20 mouse cellular contexts compared by ENCODE assay signal in the genomic region with DNA sequence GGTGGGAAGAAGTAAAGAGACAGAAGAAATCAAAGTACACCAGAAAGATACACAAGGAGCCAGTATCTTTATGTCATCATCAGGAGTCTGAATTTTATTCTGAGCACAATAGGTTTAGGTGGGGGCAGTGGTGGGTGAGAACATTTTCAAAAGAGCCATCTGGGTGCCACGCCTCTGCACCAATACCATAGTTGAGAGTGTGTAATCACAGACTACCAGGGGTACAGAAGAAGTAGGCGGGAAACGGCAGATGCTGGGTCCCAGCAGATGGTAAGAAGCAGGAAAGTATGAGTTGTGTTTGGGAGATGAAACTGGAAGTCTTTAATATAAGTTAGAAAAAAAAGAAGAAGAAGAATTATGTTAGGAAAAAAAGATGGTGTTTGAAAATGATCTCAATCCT.
DNase-seq lines count a peak whose midpoint lies in the region; ATAC-seq lines count a peak whose summit lies in the region.
"Had no signal": no experiment of that assay in that cellular context is flagged by ENCODE, and none has a peak within 500 bp of the region (broad histone marks: within the 10 kb centered on the region; RNA-seq: fewer than 3 reads in every experiment).

No protein-coding gene starts in this region.

- no peak for ATAC-seq in forebrain, embryonic 14.5 days
- no peak for ATAC-seq in heart, embryonic 12.5 days (ENCODE audit: insufficient number of reproducible peaks, low FRiP score)
- ATAC-seq: CD4-positive, CD25-positive, alpha-beta regulatory T cell, adult 4 months; forebrain, embryonic 15.5 days; midbrain, embryonic 16.5 days had no signal

- no peak overlapping the region for H3K4me3 ChIP-seq in forebrain, embryonic 14.5 days (ENCODE audit: low read depth, low read length)
- H3K4me3 ChIP-seq in heart, embryonic 12.5 days: no peak overlapping the region
- H3K4me3 ChIP-seq: forebrain, embryonic 15.5 days; limb, embryonic 10.5 days; liver, embryonic 13.5 days; megakaryocyte, embryonic 14.5 days had no signal

- no peaks in the 10 kb centered on the region for H3K36me3 ChIP-seq in forebrain, embryonic 14.5 days (ENCODE audit: control insufficient read depth, insufficient read depth, low read length)
- no peaks in the 10 kb centered on the region for H3K36me3 ChIP-seq in heart, embryonic 12.5 days
- H3K36me3 ChIP-seq: forebrain, embryonic 15.5 days; limb, embryonic 10.5 days; liver, embryonic 13.5 days had no signal

- no peak overlapping the region for H3K9ac ChIP-seq in forebrain, embryonic 14.5 days (ENCODE audit: low read length)
- no peak overlapping the region for H3K9ac ChIP-seq in heart, embryonic 12.5 days
- H3K9ac ChIP-seq: forebrain, embryonic 15.5 days; liver, embryonic 13.5 days had no signal

- H3K9me3 ChIP-seq in forebrain, embryonic 14.5 days (replicated peaks; ENCODE audit: control insufficient read depth, low read length): no peaks in the 10 kb centered on the region
- no peaks in the 10 kb centered on the region for H3K9me3 ChIP-seq in heart, embryonic 12.5 days (replicated peaks)
- H3K9me3 ChIP-seq: forebrain, embryonic 15.5 days; limb, embryonic 10.5 days; liver, embryonic 13.5 days had no signal

- H3K4me1 ChIP-seq in forebrain, embryonic 14.5 days (ENCODE audit: control insufficient read depth, insufficient read depth, low read length): no peaks in the 10 kb centered on the region
- H3K4me1 ChIP-seq in heart, embryonic 12.5 days (replicated peaks): no peaks in the 10 kb centered on the region
- H3K4me1 ChIP-seq: forebrain, embryonic 15.5 days; limb, embryonic 10.5 days; liver, embryonic 13.5 days; megakaryocyte, embryonic 14.5 days had no signal

- H3K4me2 ChIP-seq in forebrain, embryonic 14.5 days (ENCODE audit: low read length): no peak overlapping the region
- no peak overlapping the region for H3K4me2 ChIP-seq in heart, embryonic 12.5 days
- H3K4me2 ChIP-seq: forebrain, embryonic 15.5 days; heart, embryonic 11.5 days; liver, embryonic 13.5 days had no signal

- intact Hi-C loops in gastrocnemius, postnatal 14 days (cut with DNase I; ENCODE audit: low total_unique reads): no loop called here

- 62% methylated on average over 3 of the region's 3 CpGs for WGBS in forebrain, embryonic 14.5 days
- 79% methylated on average over 3 of the region's 3 CpGs for WGBS in heart, embryonic 12.5 days

- peak; percentile 13 to 42 for DNase-seq in frontal cortex, postnatal 10 days (ENCODE audit: low spot score in 2 of 2)
- DNase-seq in layer of hippocampus, adult 8-10 months (ENCODE audit: low spot score in 2 of 2): peak; percentile 85 to 86
- DNase-seq in left cerebral cortex, adult 9 months (ENCODE audit: low spot score in 2 of 2): peak; percentile 75 to 88
- DNase-seq in telencephalon, adult 2 months (ENCODE audit: low read depth, low spot score): peak; percentile 93
- no peak for DNase-seq in forebrain, embryonic 14.5 days (ENCODE audit: low spot score)
- no peak for DNase-seq in gastrocnemius, postnatal 14 days
- DNase-seq: adrenal gland, postnatal 14 days; cerebellum, adult 9-11 months; heart, postnatal 36 days; liver, embryonic 13.5 days; lung, postnatal 10 days; thymus, postnatal 36 days had no signal

- no peak overlapping the region for H3K27ac ChIP-seq in forebrain, embryonic 14.5 days (ENCODE audit: low read depth, low read length)
- no peak overlapping the region for H3K27ac ChIP-seq in heart, embryonic 12.5 days (ENCODE audit: poor library complexity, severe bottlenecking)
- H3K27ac ChIP-seq: forebrain, embryonic 15.5 days; limb, embryonic 10.5 days; liver, embryonic 13.5 days; stomach, postnatal 0 days had no signal

- no peaks in the 10 kb centered on the region for H3K27me3 ChIP-seq in forebrain, embryonic 14.5 days (replicated peaks; ENCODE audit: control insufficient read depth, insufficient read depth, low read length)
- H3K27me3 ChIP-seq in heart, embryonic 12.5 days (replicated peaks): no peaks in the 10 kb centered on the region
- H3K27me3 ChIP-seq: forebrain, embryonic 15.5 days; liver, embryonic 13.5 days; megakaryocyte, embryonic 14.5 days had no signal

Comparison
In these comparisons a context has a peak if more than half of its experiments do, and no peak if none do; other contexts are left out.
1. DNase-seq: peak in frontal cortex, postnatal 10 days (2 of 2), layer of hippocampus, adult 8-10 months (2 of 2), left cerebral cortex, adult 9 months (2 of 2) and telencephalon, adult 2 months (single experiment); none in forebrain, embryonic 14.5 days (single experiment) and gastrocnemius, postnatal 14 days (single experiment).